Mouse (Mus musculus): ENCODE measurements around the gene Foxa3. TPM values are rescaled to one million over a fixed set of nuclear protein-coding genes. Genes with fewer than 3 reads are reported as not detected.

Foxa3 gene
- total RNA-seq, 2 experiments from 2014 or later: not detected

DNA sequence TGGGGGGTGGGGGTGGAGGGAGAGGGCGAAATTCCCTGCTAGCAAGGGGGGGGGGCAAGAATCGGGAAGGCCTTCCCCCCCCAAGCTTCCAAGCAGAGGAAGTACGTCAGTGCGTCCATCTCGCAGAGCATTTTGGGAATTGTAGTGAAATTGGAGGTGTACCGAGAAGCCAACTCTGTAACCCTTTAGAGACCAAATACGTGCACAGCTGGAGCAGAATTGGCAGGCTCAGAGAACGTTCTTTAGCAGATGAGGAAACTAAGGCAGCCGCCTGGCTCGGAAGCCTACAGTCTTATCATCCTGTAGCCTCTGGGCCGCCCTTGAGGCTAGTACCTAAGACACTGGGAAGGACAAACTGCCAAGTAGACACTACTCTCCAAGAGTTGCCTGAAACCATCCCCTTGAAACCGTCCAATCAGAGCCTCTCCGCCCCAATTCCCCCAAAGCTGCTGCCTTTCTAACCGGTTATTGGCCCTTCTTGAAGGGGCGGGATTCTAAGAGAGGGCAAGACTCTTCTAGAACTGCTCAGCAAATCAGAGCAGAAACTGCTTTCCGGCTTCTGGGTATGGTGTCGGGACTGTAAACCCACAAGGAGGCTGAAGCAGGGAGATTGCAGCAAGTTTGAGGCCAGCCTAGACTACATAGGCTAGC is 20.4 kb downstream of the Foxa3 start:
- intact Hi-C loops (cut with DNase I): loop anchor here (10.0 kb wide), 1 partner anchor 108 kb away; no protein-coding TSS in a partner anchor
- peak; percentile 75 to 82 for DNase-seq

DNA sequence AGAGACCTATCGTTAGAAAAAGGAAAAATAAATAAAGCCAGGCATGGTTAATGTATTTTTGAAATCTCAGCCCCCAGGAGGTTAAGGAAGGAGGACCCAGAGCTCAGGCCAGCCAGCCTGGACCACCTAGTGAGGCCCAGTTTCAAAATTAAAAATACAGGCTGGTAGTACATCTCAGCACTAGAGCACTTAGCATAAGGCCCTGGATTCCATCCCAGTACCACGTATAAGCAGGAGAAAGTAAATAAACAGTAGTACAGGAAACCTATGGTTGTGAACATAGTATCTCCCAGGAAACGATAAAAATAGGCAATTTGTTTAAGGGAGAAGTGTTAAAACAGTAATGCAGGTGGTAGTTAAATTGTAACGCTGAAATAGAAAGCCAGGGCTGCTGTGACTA is 21.2 kb downstream of the Foxa3 start:
- no peak for DNase-seq
- intact Hi-C loops (cut with DNase I): loop anchor here (10.0 kb wide), 1 partner anchor 107 kb away; no protein-coding TSS in a partner anchor

DNA sequence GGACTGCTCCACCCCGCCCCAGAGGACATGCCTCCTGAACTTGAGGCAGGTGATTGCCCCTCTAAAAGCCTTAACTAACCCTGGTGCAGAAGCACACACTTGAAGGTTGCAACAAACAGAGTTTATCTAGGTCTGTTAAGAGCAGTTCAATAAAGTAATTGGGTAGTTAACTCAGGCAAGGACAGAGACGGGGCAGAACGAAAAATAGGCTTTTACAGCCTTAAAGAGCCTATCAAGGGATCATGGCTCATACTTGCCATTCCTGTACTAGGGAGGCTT is 21.6 kb downstream of the Foxa3 start:
- intact Hi-C loops (cut with DNase I): loop anchor here (10.0 kb wide), 1 partner anchor 107 kb away; no protein-coding TSS in a partner anchor
- DNase-seq: no peak

DNA sequence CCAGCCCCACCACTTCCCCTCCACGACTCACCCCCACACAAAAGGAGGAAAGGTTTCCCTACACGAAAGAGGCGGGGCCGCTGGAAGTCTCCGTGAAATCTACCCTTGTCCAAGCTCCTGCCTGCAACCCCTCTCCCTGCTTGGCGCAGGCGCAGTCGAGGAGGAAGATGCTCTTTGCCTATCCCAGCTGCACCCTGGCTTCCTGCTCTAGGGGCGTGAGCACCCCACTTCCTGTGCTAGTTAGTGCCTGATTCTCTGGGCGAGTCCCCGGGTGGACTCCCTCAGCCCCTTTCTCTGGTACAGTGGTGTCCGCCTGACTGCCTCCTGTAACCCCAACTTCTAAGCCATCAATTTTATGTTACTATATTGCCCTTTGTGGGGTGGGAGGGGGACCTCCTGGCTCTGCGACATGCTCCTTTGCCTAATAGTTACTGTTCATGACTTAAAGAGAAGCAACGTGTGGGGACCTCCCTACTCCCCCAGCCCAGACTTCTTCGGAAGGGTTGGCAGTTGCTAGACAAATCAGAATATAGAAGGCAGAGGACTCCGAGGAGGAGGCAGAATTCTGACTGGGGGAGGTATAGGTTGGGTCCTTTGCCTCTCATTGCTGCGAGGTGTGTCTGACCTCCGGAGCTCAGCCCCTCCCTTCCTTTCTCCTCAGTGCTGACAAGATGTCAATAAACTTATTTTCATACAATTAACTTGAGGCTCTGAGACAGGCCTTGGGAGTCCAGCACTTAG is 22.1 kb downstream of the Foxa3 start:
- intact Hi-C loops (cut with DNase I): loop anchor here (10.0 kb wide), 1 partner anchor 106 kb away; no protein-coding TSS in a partner anchor

DNA sequence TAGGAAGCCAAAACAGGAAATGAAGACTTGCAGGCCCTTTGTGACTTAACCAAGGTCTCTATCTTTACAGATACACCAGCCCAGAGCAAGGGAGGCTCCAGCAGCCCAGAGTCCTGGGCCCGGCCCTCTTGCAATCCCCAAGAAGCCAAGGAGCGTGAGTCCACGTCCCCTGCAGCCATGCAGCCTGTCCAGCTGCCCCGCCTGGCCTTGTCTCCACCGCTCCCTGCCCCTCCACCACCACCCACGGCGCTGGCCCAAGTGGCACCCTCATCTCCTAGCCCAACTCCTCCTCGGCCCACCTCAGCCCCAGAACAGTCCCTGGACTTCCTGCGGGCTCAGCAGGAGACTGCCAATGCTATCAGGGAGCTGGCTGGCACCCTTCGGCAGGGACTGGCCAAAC is 22.9 kb downstream of the Foxa3 start:
- intact Hi-C loops (cut with DNase I): loop anchor here (10.0 kb wide), 1 partner anchor 106 kb away; no protein-coding TSS in a partner anchor
- no peak for DNase-seq

More for the DNA sequence above, 22.1 kb downstream of the Foxa3 start:
- peak; percentile 73 to 79 for DNase-seq

DNA sequence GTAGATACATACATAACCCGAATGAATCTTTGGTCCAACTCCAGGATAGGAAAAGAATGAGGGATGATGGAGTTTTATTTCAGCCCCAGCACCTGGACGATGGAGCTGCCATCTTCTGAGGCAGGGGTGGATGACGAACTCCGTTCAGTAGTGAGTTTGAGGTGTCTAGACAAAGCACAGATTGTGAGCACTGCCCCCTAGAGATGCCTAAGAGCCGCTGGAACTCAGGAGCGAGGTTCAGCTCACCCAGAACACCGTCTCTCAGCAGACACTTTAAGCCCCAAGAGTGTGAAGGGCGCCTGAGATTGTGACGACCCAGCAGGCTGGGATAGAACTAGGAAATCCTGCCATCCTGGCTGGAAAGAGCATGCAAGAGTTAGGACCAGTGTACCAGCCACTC is 24.5 kb downstream of the Foxa3 start:
- DNase-seq: no peak
- intact Hi-C loops (cut with DNase I): no loop called here

DNA sequence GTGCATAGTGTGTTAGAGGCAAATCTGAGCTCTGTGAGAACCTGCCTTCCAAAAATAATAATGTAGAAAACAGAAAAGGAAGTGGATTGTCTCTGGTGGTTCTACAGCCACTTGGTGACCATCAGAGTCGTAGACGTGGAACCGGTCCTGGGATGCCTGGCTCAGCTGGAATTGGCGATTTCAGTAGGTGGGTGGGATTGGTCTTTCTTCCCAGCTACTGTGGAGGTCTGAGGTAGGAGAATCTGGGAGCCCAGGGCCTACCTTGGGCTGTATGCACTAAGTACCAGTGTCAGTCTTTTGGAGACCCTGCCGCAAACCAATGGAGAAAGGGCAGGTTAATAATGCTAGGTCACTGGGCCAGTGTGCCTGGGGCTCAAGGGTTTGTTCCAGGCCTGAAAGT is 30.3 kb downstream of the Foxa3 start:
- intact Hi-C loops (cut with DNase I): no loop called here
- no peak for DNase-seq

DNA sequence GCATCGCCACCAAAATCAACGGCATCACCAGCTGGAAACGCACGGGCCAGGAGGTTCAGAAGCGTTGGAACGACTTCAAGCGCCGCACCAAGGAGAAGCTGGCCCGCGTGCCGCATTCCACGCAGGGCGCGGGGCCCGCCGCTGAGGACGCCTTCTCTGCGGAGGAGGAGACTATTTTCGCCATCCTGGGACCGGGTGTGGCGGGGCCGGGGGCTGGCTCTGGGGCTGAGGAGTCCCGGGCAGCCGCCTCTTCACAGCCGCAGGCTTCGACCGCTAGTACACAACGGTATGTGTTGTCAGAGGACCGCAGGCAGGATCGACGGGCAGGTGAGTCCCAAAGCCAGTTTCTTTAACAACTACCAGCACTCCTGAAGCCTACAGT is 31.1 kb downstream of the Foxa3 start:
- DNase-seq: peak; percentile 42 to 45
- intact Hi-C loops (cut with DNase I): no loop called here

DNA sequence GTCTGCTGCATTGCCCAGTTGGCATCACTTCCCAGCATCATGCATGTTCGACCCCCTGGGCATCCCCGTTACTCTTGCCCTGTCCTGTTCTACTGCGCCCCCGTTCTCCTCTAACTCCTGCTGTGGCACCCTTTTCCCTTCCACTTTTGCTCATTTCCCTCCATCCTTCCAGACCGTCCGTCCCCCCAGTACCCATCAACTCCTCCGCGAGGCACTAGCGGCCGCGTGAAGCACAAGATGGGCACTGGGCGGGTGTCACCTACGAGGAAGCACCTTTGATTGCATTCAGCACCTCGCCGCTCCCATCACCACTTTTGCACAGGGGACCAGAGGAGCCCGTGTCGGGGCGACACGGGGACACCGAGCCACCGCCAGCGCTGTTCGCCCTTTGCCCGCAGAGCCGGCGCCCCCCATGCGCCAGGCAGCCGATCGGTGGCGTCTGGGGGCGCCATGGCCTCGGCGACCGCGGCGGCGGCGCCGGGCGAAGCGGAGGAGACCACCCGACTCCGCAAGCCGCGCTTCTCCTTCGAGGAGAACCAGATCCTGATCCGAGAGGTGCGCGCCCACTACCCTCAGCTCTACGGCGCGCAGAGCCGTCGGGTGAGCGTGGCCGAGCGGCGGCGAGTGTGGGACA is 31.6 kb downstream of the Foxa3 start:
- peak; percentile 34 to 42 for DNase-seq
- intact Hi-C loops (cut with DNase I): no loop called here

DNA sequence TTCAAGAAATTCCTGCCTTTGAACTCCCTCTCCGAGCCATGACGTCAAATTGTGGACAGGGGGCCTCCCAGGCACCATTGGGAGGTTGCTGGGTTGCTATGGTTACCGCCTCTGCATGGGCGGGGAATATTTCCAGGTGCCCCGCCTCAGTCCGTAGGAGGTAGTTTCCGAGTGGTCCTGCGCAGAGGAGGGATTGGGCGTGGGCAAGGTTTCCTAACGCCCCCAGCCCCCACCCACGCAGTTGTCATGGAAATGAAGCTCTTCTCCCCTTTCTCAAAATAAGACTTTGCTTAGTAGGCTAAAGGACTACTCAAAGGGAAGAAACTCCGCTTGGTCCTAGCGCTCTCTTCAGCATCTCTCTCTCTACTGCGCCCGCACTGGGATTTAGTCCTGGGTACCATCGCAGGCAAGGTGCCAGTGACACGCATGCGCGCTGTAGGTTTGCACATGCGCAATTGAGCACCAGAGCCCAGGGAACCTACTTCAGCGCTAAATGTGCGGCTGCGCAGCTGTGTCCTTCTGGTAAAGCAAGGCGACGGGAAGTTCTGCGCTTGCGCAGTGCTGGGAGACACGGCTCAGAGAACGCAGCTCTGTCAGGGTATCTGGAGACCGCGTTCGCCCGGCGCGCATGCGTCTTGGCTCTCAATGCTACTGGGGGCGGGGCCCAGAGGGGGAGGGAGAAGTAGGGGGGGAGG is 32.6 kb downstream of the Foxa3 start, which contains the start of gene Mypop:
TSS of gene Mypop (plus strand) at position 645 of the 695 bp plus-strand sequence.
- DNase-seq: peak; percentile 98 to 99

DNA sequence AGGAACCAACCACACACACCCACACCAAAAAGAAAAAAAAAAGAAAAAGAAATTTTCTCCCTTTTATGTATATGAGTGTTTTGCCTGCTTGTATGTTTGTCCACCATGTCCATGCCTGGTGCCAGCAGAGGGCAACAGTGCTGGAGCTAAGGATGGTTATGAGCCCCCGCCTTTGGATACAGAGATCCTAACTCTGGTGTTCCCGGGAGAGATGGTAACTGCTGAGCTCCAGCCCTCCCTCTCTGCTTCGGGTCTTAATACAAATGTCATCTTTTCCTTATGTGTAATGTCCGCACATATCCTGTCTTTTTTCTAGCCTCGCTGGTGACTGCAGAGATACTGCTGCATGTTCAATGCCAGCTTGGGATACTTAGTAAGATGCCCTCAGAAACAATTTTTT is 33.3 kb downstream of the Foxa3 start:
- DNase-seq: no peak
- intact Hi-C loops (cut with DNase I): no loop called here

More for the DNA sequence above, 32.6 kb downstream of the Foxa3 start, which contains the start of gene Mypop:
- intact Hi-C loops (cut with DNase I): no loop called here

DNA sequence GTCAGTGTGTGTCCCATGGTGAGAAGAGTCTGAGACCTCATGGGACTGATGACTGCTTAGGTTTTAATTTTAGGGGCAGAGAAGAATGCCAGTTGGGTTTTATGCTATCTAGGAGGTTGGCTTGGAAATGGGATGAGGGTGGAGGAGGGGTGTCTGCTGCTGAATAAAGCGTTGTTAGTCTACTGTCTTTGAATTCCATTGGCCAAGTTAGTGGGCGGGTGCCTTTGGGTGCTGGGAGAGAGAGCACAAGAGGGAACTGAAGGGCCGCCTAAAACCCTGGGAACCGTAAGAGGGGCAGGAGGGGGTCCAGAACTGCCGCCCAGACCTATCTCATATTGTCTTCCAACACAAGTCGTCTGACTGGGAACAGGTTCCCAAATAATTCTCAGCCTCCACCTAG is 34.6 kb downstream of the Foxa3 start:
- no peak for DNase-seq
- intact Hi-C loops (cut with DNase I): no loop called here

DNA sequence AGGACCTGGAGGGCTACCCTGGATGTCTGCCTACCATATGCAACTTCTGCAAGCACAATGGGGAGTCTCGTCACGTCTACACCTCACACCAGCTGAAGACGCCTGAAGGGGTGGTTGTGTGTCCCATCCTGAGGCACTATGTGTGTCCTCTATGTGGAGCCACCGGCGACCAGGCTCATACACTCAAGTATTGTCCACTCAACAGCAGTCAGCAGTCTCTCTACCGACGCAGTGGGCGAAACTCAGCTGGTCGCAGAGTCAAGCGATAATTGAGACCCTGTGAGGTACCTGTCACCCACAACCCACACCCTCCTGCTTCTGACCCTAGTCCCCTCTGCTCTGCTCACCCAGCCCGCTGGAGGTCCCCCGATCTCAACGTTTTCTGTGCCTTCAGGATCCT is 35.6 kb downstream of the Foxa3 start:
- no peak for DNase-seq
- intact Hi-C loops (cut with DNase I): no loop called here

DNA sequence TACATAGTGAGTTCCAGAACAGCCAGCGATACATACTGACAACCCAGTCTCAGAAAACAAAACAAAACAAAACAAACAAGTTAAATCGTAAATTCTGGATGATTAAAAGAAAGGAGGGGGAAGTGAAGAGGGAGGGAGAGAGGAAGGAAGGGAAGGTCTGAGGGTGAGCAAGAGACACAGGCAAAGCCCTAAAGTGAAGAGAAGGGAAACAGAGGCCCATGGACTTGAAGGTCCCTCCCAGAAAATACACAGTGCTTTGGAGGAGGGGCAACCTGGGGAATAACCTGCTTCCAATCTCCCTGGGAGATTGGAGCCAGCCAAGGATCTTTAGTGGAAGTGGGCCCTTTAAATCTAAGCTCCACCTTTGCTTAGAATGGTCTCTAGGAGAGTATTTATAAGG is 36.2 kb downstream of the Foxa3 start, which contains the start of gene Nanos2:
TSS of gene Nanos2 (plus strand) at position 301 of the 400 bp plus-strand sequence.
- DNase-seq: no peak
- intact Hi-C loops (cut with DNase I): no loop called here

DNA sequence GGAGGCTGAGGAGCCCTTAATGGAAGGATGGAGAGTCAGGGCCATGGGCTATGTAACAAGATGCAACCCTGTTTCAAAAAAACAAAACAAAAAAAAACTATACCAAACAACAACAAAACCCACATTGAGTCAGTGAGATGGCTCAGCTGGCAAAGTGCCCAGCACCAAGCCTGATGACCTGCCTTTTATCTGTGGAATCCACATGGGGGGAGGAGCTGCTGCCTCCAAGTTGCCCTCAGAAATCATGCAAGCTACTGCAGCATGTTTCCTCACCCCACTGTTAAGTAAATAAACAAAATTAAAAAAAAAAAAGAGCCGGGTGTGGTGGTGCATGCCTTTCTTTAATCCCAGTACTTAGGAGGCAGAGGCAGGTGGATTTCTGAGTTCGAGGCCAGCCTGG is 36.8 kb downstream of the Foxa3 start:
- no peak for DNase-seq
- intact Hi-C loops (cut with DNase I): no loop called here

DNA sequence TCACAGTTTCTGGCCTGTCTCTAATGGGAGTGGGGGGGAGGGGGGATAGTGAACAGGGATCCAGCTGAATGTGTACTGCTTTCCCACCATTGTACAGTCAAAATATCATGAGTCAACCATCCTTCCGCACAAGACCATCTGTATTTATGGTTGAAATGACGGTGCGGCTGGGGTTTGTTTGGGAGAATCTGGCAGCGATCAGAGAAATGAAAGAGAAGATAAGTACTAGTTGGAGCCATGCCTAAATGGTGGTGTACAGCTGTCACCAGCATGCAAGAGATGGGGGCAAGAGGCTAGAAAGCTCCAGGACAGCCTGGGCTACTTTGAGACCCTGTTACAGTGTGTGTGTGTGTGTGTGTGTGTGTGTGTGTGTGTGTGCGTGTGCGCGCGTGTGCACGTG is 45.0 kb downstream of the Foxa3 start:
- intact Hi-C loops (cut with DNase I): no loop called here
- no peak for DNase-seq

DNA sequence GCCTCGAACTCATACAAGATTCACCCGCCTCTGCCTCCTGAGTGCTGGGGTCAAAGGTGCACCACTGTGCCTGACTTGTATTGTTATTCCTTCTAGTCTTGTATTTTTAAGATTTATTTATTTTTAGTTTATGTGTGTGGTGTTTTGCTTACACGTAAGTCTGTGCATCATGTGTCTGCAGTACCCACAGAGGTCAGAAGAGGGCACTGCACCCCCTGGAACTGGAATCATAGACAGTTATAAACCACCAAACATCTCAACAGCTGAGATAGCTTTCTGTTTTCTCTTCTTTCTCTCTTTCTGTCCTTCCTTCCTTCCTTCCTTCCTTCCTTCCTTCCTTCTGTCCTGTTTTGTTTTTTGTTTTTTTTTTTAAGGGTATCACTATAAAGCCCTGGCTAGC is 52.4 kb downstream of the Foxa3 start:
- DNase-seq: no peak
- intact Hi-C loops (cut with DNase I): no loop called here

DNA sequence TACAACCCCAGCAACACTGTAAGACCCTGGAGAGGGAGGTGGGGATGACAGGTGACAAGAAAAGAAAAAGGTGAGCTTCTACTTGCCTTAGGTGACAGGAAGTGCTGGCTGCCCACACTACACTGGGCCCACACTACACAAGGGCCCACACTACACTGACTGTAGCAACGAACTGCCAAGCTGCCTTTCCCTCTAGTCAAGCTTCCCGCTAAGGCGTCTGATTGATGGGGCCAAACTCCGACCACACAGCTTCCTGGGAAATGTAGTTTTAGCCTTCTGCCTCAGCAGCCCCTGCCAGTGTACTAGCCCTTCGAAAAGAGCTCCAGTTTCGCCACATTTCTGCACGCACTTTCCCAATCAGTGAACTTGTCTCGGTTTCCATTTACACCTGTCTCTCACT is 55.7 kb downstream of the Foxa3 start:
- intact Hi-C loops (cut with DNase I): no loop called here
- DNase-seq: no peak

DNA sequence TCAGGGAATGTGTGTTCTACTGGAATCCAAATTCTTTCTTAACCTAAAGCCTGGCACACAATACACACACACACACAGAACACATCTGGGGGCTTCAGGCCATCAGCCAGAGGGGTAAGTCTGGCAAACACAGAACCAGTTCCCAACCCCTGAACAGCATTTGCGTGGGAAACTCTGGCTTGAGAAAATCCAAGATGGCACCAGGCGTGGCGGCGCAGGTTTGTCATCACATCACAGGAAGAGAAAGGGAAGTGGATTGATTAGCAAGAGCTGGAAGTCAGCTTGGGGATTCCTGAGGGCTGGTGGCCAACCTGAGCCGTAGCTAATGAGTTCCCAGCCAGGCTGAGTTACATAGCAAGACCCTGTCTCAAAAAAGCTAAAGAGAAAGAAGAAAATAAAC is 58.0 kb downstream of the Foxa3 start:
- DNase-seq: no peak
- intact Hi-C loops (cut with DNase I): no loop called here

DNA sequence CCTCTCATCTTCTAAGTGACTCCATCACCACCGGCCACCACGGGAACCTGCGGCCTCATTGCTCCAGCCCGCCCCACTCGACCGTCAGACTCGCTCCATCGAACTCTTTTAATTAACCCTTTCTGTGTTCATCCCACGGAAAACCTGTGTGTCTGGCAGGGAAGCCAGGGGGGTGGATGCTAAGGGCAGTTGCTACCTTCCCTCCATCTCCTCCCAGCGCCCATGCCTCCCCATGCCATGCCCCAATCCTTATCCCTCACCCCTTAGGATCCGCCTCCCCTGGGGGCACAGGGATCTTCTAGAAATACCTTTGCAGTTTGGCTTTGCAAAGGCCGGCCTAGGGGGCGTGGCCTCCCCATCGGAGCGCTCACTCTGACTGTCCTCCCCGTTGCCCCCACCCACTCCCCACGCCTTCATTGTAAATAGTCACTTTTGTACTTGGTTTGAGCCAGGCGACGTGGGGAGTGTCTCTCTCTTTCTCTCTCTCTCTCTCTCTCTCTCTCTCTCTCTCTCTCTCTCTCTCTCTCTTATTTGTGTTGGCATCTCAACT is 60.0 kb downstream of the Foxa3 start:
- DNase-seq: no peak
- intact Hi-C loops (cut with DNase I): no loop called here
